Mouse (Mus musculus) neural tube, embryonic 15.5 days (tissue): Measurements from ENCODE around the gene Ncapg. TPM values are rescaled to one million over a fixed set of nuclear protein-coding genes. Genes with fewer than 3 reads are reported as not detected.
A peak's percentile ranks its signal among the peaks of the same experiment; 100 is the strongest.
"Not testable (repeated sequence)": the region's sequence is repeated elsewhere in the genome, so short reads cannot be mapped to it uniquely, and the experiment has no call there.

Experiments used
- ATAC-seq: fragments of 200-750 bp; cut with Nextera tagmentation; 2 replicates; pipeline ENCODE4 v1.8.0; 2017; ENCODE audit warnings: mild to moderate bottlenecking, moderate TSS enrichment, moderate library complexity; ENCODE audit not compliant: low FRiP score
- H3K27ac ChIP-seq: fragments of 300-500 bp; sonication (generic); replicated peaks from 2 replicates; pipeline ENCODE4 v1.5.1; 2015; ENCODE audit warnings: mild to moderate bottlenecking, inconsistent platforms
- H3K27me3 ChIP-seq: fragments of 300-500 bp; sonication (generic); replicated peaks from 2 replicates; pipeline ENCODE4 v1.6.1; 2015; ENCODE audit warnings: inconsistent platforms
- H3K36me3 ChIP-seq: fragments of 300-500 bp; sonication (generic); 2 replicates; pipeline ENCODE4 v1.6.1; 2015; ENCODE audit warnings: inconsistent platforms
- H3K4me1 ChIP-seq: fragments of 300-500 bp; sonication (generic); 2 replicates; pipeline ENCODE4 v1.6.1; 2015; ENCODE audit warnings: inconsistent platforms
- H3K4me2 ChIP-seq: fragments of 300-500 bp; sonication (generic); 2 replicates; pipeline ENCODE4 v1.6.1; 2015; ENCODE audit warnings: inconsistent platforms, mild to moderate bottlenecking, moderate library complexity
- H3K4me3 ChIP-seq: fragments of 300-500 bp; sonication (generic); replicated peaks from 2 replicates; pipeline ENCODE4 v1.5.1; 2015; ENCODE audit warnings: mild to moderate bottlenecking, inconsistent platforms
- H3K9ac ChIP-seq: fragments of 300-500 bp; sonication (generic); replicated peaks from 2 replicates; pipeline ENCODE4 v1.6.1; 2015; ENCODE audit warnings: mild to moderate bottlenecking, inconsistent platforms
- H3K9me3 ChIP-seq: fragments of 300-500 bp; sonication (generic); replicated peaks from 2 replicates; pipeline ENCODE4 v1.6.1; 2016; ENCODE audit warnings: inconsistent platforms
- WGBS: fragments of 180-500 bp; shearing (Covaris S2); methylation state at CpG from one replicate; pipeline ENCODE4 v1.1.7; 2015; ENCODE audit warnings: mixed read lengths; 5-methylcytosine and 5-hydroxymethylcytosine counted together
- polyA plus RNA-seq: library from polyadenylated mRNA; unstranded; fragments of >200 nt; fragmentation: Nextera tagmentation; extraction: Ambion mirVana; gene quantifications from 2 replicates; pipeline ENCODE4 v1.2.1, GENCODE M21; 2015

Gene Ncapg
- 5.3 and 15.0 TPM in 2 replicates for polyA plus RNA-seq

GRCm38 (mm10) chr5:45669598-45670279 lies at the start of gene Ncapg:
Ncapg (plus strand) TSS chr5:45669919.
- H3K4me3 ChIP-seq: peak within 1 kb of the TSS; percentile 80
- H3K27me3 ChIP-seq: no peaks in the 10 kb centered on the region
- WGBS: under 1% methylated on average over 66 of the region's 66 CpGs
- ATAC-seq: peak; percentile 100
- peak within 1 kb of the TSS; percentile 77 for H3K27ac ChIP-seq
- H3K9me3 ChIP-seq: no peaks in the 10 kb centered on the region
- H3K4me2 ChIP-seq: peak within 1 kb of the TSS; percentile 98
- no peaks in the 10 kb centered on the region for H3K36me3 ChIP-seq
- H3K4me1 ChIP-seq: peaks cover 13% of the 10 kb centered on the region
- peak within 1 kb of the TSS; percentile 68 for H3K9ac ChIP-seq

GRCm38 (mm10) chr5:45621511-45621910 lies 48.2 kb upstream of the Ncapg start:
- no peak overlapping the region for H3K4me2 ChIP-seq
- 54% methylated on average over 3 of the region's 3 CpGs for WGBS

GRCm38 (mm10) chr5:45627771-45628170 lies 41.9 kb upstream of the Ncapg start:
- H3K27me3 ChIP-seq: no peaks in the 10 kb centered on the region
- no peak for ATAC-seq
- H3K4me2 ChIP-seq: no peak overlapping the region
- no peaks in the 10 kb centered on the region for H3K9me3 ChIP-seq
- no peaks in the 10 kb centered on the region for H3K4me1 ChIP-seq
- H3K4me3 ChIP-seq: no peak overlapping the region
- H3K36me3 ChIP-seq: 0 out of 2 replicates have a peak, but pooled peaks cover 3% of the 10 kb centered on the region
- no peak overlapping the region for H3K9ac ChIP-seq
- no peak overlapping the region for H3K27ac ChIP-seq
- 42% methylated on average over 1 of the region's 1 CpGs for WGBS

More at GRCm38 (mm10) chr5:45621511-45621910, 48.2 kb upstream of the Ncapg start:
- Histone ChIP-seq H3K36me3 (0 out of 2 replicates have a peak, but pooled peaks cover 3% of the 10 kb centered on the region), H3K27ac (no peak overlapping the region), H3K9me3 (no peaks in the 10 kb centered on the region), H3K4me1 (no peaks in the 10 kb centered on the region), H3K4me3 (no peak overlapping the region), H3K9ac (no peak overlapping the region), H3K27me3 (no peaks in the 10 kb centered on the region)
- ATAC-seq: no peak

GRCm38 (mm10) chr5:45629470-45629869 lies 40.2 kb upstream of the Ncapg start:
- ATAC-seq: no peak
- Histone ChIP-seq H3K4me2 (no peak overlapping the region), H3K27ac (no peak overlapping the region), H3K27me3 (no peaks in the 10 kb centered on the region), H3K9me3 (no peaks in the 10 kb centered on the region), H3K4me1 (no peaks in the 10 kb centered on the region), H3K36me3 (0 out of 2 replicates have a peak, but pooled peaks cover 3% of the 10 kb centered on the region), H3K9ac (no peak overlapping the region), H3K4me3 (no peak overlapping the region)

- ATAC-seq: no peak
- Histone ChIP-seq H3K4me2 (peak overlapping the region; percentile 88), H3K9me3 (no peaks in the 10 kb centered on the region), H3K4me3 (peak overlapping the region; percentile 61), H3K9ac (no peak overlapping the region), H3K36me3 (no peaks in the 10 kb centered on the region), H3K27ac (0 out of 2 replicates have a peak overlapping the region, but pooled peaks have one; percentile 0), H3K27me3 (no peaks in the 10 kb centered on the region), H3K4me1 (peaks cover 9% of the 10 kb centered on the region)
- 40% methylated on average over 3 of the region's 3 CpGs for WGBS
Observed at GRCm38 (mm10) chr5:45638378-45638777, 31.3 kb upstream of the Ncapg start.

- Histone ChIP-seq H3K27me3 (no peaks in the 10 kb centered on the region), H3K4me3 (peak within 1 kb of the TSS; percentile 61), H3K4me2 (peak within 1 kb of the TSS; percentile 88), H3K4me1 (peaks cover 9% of the 10 kb centered on the region), H3K9ac (peak within 1 kb of the TSS; percentile 77), H3K9me3 (no peaks in the 10 kb centered on the region), H3K36me3 (no peaks in the 10 kb centered on the region), H3K27ac (peak within 1 kb of the TSS; percentile 84)
- under 1% methylated on average over 48 of the region's 48 CpGs for WGBS
- peak; percentile 96 for ATAC-seq
Observed at GRCm38 (mm10) chr5:45638806-45639714, 30.7 kb upstream of the Ncapg start, which contains the start of gene Fam184b. Fam184b (minus strand) TSS chr5:45639614.

- Histone ChIP-seq H3K27me3 (no peaks in the 10 kb centered on the region), H3K9ac (peak overlapping the region; percentile 77), H3K4me1 (peaks cover 9% of the 10 kb centered on the region), H3K4me2 (peak overlapping the region; percentile 88), H3K27ac (peak overlapping the region; percentile 84), H3K36me3 (no peaks in the 10 kb centered on the region), H3K9me3 (no peaks in the 10 kb centered on the region), H3K4me3 (peak overlapping the region; percentile 61)
- peak; percentile 49 for ATAC-seq
- 1% methylated on average over 8 of the region's 8 CpGs for WGBS
Observed at GRCm38 (mm10) chr5:45639715-45640092, 30.0 kb upstream of the Ncapg start.

- Histone ChIP-seq H3K4me2 (no peak overlapping the region), H3K27me3 (no peaks in the 10 kb centered on the region), H3K36me3 (no peaks in the 10 kb centered on the region), H3K4me3 (no peak overlapping the region), H3K9me3 (no peaks in the 10 kb centered on the region), H3K9ac (no peak overlapping the region), H3K27ac (no peak overlapping the region), H3K4me1 (no peaks in the 10 kb centered on the region)
- 85% methylated on average over 2 of the region's 2 CpGs for WGBS
- no peak for ATAC-seq
Observed at GRCm38 (mm10) chr5:45651026-45651703, 18.6 kb upstream of the Ncapg start.

- not testable (repeated sequence) for H3K4me1 ChIP-seq, H3K9me3 ChIP-seq, H3K4me2 ChIP-seq, H3K4me3 ChIP-seq, H3K27ac ChIP-seq, H3K27me3 ChIP-seq, H3K9ac ChIP-seq, ATAC-seq, H3K36me3 ChIP-seq
- WGBS: 93% methylated on average over 13 of the region's 13 CpGs
Observed at GRCm38 (mm10) chr5:45658406-45658805, 11.3 kb upstream of the Ncapg start.

GRCm38 (mm10) chr5:45668324-45668723 lies 1.4 kb upstream of the Ncapg start:
- H3K36me3 ChIP-seq: no peaks in the 10 kb centered on the region
- no peak overlapping the region for H3K4me3 ChIP-seq
- H3K27ac ChIP-seq: no peak overlapping the region
- H3K4me1 ChIP-seq: peaks cover 13% of the 10 kb centered on the region
- WGBS: 18% methylated on average over 3 of the region's 3 CpGs
- H3K9me3 ChIP-seq: no peaks in the 10 kb centered on the region
- H3K4me2 ChIP-seq: peak overlapping the region; percentile 98; the same call in 1 of the 2 replicates
- ATAC-seq: no peak
- H3K9ac ChIP-seq: no peak overlapping the region
- H3K27me3 ChIP-seq: no peaks in the 10 kb centered on the region

GRCm38 (mm10) chr5:45668831-45669230 lies 888 bp upstream of the Ncapg start:
- ATAC-seq: peak; percentile 9; the same call in 1 of the 2 replicates
- no peaks in the 10 kb centered on the region for H3K27me3 ChIP-seq

More at GRCm38 (mm10) chr5:45668831-45669230, 888 bp upstream of the Ncapg start:
- no peaks in the 10 kb centered on the region for H3K9me3 ChIP-seq
- H3K27ac ChIP-seq: peak overlapping the region; percentile 77
- H3K4me1 ChIP-seq: peaks cover 13% of the 10 kb centered on the region
- peak overlapping the region; percentile 80 for H3K4me3 ChIP-seq
- H3K9ac ChIP-seq: peak overlapping the region; percentile 68
- peak overlapping the region; percentile 98 for H3K4me2 ChIP-seq
- no peaks in the 10 kb centered on the region for H3K36me3 ChIP-seq
- 0% methylated on average over 3 of the region's 3 CpGs for WGBS
